Mouse (Mus musculus) forebrain, embryonic 13.5 days (tissue): ENCODE measurements at regions not wholly inside any gene's neighbourhood (a gene's known extent, or its start where the extent isn't known, plus 50 kb on each side); places are given as distances from the start of the nearest gene placed in this dataset.

Experiments used
- ATAC-seq: fragments of 200-750 bp; cut with Nextera tagmentation; 2 replicates; pipeline ENCODE4 v1.8.0; 2017
- H3K27ac ChIP-seq: fragments of 300-500 bp; sonication (generic); 2 replicates; pipeline ENCODE4 v1.5.1; 2015; ENCODE audit warnings: inconsistent platforms, mild to moderate bottlenecking, moderate library complexity
- H3K27me3 ChIP-seq: fragments of 300-500 bp; sonication (generic); 2 replicates; pipeline ENCODE4 v1.6.1; 2015; ENCODE audit warnings: mild to moderate bottlenecking, inconsistent platforms
- H3K36me3 ChIP-seq: fragments of 300-500 bp; sonication (generic); 2 replicates; pipeline ENCODE4 v1.6.1; 2015; ENCODE audit warnings: mild to moderate bottlenecking, inconsistent platforms; ENCODE audit not compliant: poor library complexity, severe bottlenecking
- H3K4me1 ChIP-seq: fragments of 300-500 bp; sonication (generic); 2 replicates; pipeline ENCODE4 v1.6.1; 2015; ENCODE audit warnings: inconsistent platforms
- H3K4me2 ChIP-seq: fragments of 300-500 bp; sonication (generic); 2 replicates; pipeline ENCODE4 v1.6.1; 2015; ENCODE audit warnings: inconsistent platforms, mild to moderate bottlenecking, moderate library complexity
- H3K4me3 ChIP-seq: fragments of 300-500 bp; sonication (generic); 2 replicates; pipeline ENCODE4 v1.5.1; 2015; ENCODE audit warnings: mild to moderate bottlenecking, inconsistent platforms
- H3K9ac ChIP-seq: fragments of 300-500 bp; sonication (generic); 2 replicates; pipeline ENCODE4 v1.6.1; 2015; ENCODE audit warnings: mild to moderate bottlenecking, inconsistent platforms
- H3K9me3 ChIP-seq: fragments of 300-500 bp; sonication (generic); replicated peaks from 2 replicates; pipeline ENCODE4 v1.6.1; 2016; ENCODE audit warnings: inconsistent platforms
- WGBS: fragments of 180-500 bp; shearing (Covaris S2); methylation state at CpG from one replicate; pipeline ENCODE4 v1.1.7; 2015; 5-methylcytosine and 5-hydroxymethylcytosine counted together

DNA sequence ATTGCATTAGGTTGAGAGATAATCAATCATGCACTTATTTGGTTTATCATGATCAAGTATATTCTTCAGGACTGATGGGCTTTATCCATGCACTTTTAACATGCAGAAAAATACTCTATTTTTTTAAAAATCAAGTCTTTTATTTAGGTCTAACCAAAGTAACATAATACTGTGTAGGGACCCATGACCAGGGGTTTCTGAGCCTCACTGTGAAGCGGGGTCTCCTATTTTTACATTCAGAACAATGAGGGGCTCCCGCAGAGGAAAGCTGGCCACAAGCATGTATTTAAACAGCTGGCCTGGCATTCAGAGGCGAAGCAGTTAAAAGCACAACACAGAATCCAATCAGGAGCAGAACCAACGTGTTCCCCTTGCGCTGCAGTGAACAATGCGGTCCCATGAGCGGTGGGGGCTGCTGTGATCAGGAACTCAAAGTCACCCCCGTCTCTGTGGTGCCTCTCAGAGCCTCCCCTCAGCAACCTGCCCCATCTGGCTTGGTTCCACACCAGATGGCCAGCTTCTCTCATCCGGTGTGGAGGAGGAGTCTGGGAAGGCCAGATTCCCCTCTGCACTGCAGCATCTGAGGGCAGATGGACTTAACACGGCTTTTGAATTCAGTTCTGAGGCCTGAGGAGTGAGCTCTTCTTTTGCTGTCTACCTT is 63.2 kb upstream of the Ubl3 start:
- H3K4me3 ChIP-seq, result no peak overlapping the region
- H3K4me2 ChIP-seq, result no peak overlapping the region
- no peaks in the 10 kb centered on the region for H3K27me3 ChIP-seq
- peaks cover 29% of the 10 kb centered on the region for H3K4me1 ChIP-seq
- H3K9me3 ChIP-seq, result peaks cover 6% of the 10 kb centered on the region; the same call in 1 of the 2 replicates
- H3K27ac ChIP-seq, result peak overlapping the region; percentile 65
- 35% methylated on average over 10 of the region's 10 CpGs for WGBS
- no peaks in the 10 kb centered on the region for H3K36me3 ChIP-seq
- ATAC-seq, result peak; percentile 76
- H3K9ac ChIP-seq, result no peak overlapping the region; the same call in 1 of the 2 replicates

DNA sequence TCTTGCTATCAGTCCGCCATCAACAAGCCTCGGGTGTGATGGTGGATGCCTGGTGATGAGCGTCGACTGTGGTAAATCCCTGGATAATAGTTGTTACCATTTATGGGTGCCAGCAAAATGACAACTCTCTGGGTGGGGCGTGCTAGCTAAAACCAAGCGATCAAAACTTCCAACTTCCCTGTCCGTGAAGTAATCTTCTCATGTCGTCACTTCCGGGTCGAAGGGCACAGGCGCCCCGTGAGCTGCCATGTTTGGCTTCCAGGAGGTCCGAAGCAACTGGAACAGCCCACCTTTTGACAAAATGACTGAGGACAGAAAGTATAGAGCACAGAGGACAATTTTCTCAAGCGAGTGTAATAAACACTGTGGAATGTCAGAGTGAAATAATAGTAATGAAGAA is 62.5 kb upstream of the Ubl3 start:
- Histone ChIP-seq H3K36me3 (no peaks in the 10 kb centered on the region), H3K4me2 (no peak overlapping the region), H3K4me3 (no peak overlapping the region), H3K27ac (no peak overlapping the region), H3K27me3 (no peaks in the 10 kb centered on the region), H3K9ac (no peak overlapping the region), H3K9me3 (peaks cover 6% of the 10 kb centered on the region; the same call in 1 of the 2 replicates), H3K4me1 (peaks cover 22% of the 10 kb centered on the region)
- 95% methylated on average over 14 of the region's 14 CpGs for WGBS
- no peak for ATAC-seq

DNA sequence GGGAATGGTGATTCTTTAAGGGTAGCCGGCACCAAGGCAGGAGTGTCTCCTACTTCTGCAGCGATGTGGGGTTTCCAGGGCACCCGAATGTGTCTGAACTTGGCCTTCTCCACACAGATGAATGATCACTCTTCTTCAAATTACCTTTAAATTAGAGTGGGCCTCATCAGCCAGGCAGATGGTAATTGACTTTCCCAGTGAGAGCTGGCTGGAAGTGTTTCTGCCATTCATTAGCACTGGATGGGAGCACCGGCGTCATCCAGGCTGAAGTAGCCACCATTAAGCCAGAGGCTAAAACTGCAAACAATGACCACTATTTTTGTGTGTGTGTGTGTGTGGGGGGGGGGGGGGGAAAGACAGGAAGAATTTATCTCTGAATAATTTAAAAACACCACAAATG is 58.7 kb upstream of the Ubl3 start:
- no peak for ATAC-seq
- no peaks in the 10 kb centered on the region for H3K27me3 ChIP-seq
- no peaks in the 10 kb centered on the region for H3K36me3 ChIP-seq
- WGBS, result 34% methylated on average over 5 of the region's 5 CpGs
- H3K4me2 ChIP-seq, result no peak overlapping the region
- H3K9ac ChIP-seq, result no peak overlapping the region
- no peak overlapping the region for H3K4me3 ChIP-seq
- H3K27ac ChIP-seq, result peak overlapping the region; percentile 14
- H3K4me1 ChIP-seq, result peaks cover 38% of the 10 kb centered on the region
- no peaks in the 10 kb centered on the region; the same call in 1 of the 2 replicates for H3K9me3 ChIP-seq

- ATAC-seq, result no peak
- H3K9ac ChIP-seq, result no peak overlapping the region
- H3K36me3 ChIP-seq, result no peaks in the 10 kb centered on the region
- WGBS, result 63% methylated on average over 9 of the region's 9 CpGs
- H3K4me2 ChIP-seq, result no peak overlapping the region
- H3K27me3 ChIP-seq, result no peaks in the 10 kb centered on the region
- 0 out of 2 replicates have a peak overlapping the region, but pooled peaks have one; percentile 22 for H3K27ac ChIP-seq
- H3K9me3 ChIP-seq, result no peaks in the 10 kb centered on the region; the same call in 1 of the 2 replicates
- no peak overlapping the region for H3K4me3 ChIP-seq
- H3K4me1 ChIP-seq, result peaks cover 28% of the 10 kb centered on the region
These were observed 56.9 kb upstream of the Ubl3 start for GRCm38 (mm10) chr5:148609506-148609880.

DNA sequence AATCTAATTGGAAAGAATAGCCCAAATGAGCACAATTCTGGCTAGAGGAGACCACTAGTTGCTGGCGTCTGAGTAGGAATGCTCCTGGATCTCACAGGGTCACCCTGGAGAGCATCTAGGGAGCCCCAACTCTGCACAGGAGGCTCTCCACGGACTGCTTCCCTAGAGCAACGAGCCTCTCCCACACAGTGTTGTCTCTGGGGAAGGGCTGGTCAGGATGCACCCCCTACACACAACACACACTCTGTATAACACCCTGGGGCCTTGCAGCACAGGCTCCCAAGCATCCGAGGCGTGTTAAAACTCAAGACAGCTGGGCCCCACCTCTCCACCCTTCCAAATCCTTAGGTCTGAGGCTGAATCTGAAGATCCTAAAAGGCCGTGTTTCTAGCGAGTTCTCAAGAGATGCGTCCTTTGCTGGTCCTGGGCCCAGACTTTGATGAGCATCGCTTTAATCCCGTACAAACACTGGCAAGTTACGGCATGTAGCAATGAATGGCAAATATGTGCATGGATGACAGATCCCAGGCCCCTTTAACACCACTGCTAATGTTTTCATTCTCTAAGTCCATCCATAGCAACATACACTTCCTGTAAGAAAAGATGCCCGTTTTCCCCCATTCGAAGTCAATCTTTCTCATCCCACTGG is 56.4 kb upstream of the Ubl3 start:
- H3K4me3 ChIP-seq, result no peak overlapping the region
- H3K9me3 ChIP-seq, result no peaks in the 10 kb centered on the region; the same call in 1 of the 2 replicates
- no peaks in the 10 kb centered on the region for H3K27me3 ChIP-seq
- no peak overlapping the region; the same call in 1 of the 2 replicates for H3K27ac ChIP-seq
- ATAC-seq, result no peak
- H3K36me3 ChIP-seq, result no peaks in the 10 kb centered on the region
- no peak overlapping the region for H3K9ac ChIP-seq
- peaks cover 28% of the 10 kb centered on the region for H3K4me1 ChIP-seq
- H3K4me2 ChIP-seq, result no peak overlapping the region
- WGBS, result 75% methylated on average over 13 of the region's 13 CpGs

DNA sequence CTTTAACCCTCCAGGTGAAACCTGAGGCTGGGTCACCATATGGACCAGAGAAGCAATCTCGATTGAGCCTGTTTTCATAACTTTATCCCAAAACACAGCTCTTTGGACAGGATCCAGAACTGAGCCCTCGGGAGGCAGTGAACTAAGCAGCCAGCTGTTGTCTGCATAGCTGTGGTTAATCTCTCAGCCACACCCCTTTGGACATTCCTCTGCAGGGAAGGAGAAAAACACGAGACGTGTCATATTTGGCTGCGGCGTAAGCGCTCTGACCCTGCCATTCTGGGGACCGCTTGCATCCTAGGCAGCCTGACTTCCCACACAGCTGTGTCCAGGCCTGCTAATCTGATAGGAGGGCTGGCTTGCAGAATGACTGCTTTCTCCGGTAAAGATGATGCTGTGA is 55.6 kb upstream of the Ubl3 start:
- no peak overlapping the region for H3K9ac ChIP-seq
- H3K4me2 ChIP-seq, result no peak overlapping the region
- H3K36me3 ChIP-seq, result no peaks in the 10 kb centered on the region
- no peaks in the 10 kb centered on the region for H3K27me3 ChIP-seq
- no peak overlapping the region for H3K4me3 ChIP-seq
- ATAC-seq, result no peak
- H3K27ac ChIP-seq, result no peak overlapping the region
- no peaks in the 10 kb centered on the region; the same call in 1 of the 2 replicates for H3K9me3 ChIP-seq
- 44% methylated on average over 9 of the region's 9 CpGs for WGBS
- H3K4me1 ChIP-seq, result peaks cover 28% of the 10 kb centered on the region

DNA sequence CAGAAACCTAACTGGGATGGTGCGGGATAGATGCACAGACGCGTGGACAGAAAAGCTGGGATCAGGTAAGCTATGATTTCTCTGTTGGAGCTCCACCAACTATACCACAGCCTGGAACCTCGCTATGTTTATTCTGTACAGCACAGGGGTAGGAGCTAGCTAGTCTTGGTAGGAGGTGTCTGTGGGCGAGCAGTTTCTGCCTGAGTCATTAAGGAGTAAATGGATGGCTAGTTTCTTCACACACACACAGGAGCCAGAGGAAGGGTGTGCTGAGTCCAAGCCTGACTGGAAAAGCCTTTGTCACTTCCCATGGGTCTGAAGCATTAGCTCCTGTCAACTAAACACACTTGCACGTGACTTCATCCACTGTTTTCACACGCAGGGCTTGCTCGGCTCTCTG is 53.1 kb upstream of the Ubl3 start:
- WGBS, result 88% methylated on average over 8 of the region's 8 CpGs
- Histone ChIP-seq H3K4me2 (no peak overlapping the region), H3K36me3 (no peaks in the 10 kb centered on the region), H3K27me3 (no peaks in the 10 kb centered on the region), H3K27ac (no peak overlapping the region), H3K9ac (no peak overlapping the region), H3K4me1 (peaks cover 24% of the 10 kb centered on the region), H3K9me3 (peaks cover 3% of the 10 kb centered on the region; the same call in 1 of the 2 replicates), H3K4me3 (no peak overlapping the region)
- no peak for ATAC-seq
